Comparison of ENCODE assay signal across 8 mouse cellular contexts in the genomic region with DNA sequence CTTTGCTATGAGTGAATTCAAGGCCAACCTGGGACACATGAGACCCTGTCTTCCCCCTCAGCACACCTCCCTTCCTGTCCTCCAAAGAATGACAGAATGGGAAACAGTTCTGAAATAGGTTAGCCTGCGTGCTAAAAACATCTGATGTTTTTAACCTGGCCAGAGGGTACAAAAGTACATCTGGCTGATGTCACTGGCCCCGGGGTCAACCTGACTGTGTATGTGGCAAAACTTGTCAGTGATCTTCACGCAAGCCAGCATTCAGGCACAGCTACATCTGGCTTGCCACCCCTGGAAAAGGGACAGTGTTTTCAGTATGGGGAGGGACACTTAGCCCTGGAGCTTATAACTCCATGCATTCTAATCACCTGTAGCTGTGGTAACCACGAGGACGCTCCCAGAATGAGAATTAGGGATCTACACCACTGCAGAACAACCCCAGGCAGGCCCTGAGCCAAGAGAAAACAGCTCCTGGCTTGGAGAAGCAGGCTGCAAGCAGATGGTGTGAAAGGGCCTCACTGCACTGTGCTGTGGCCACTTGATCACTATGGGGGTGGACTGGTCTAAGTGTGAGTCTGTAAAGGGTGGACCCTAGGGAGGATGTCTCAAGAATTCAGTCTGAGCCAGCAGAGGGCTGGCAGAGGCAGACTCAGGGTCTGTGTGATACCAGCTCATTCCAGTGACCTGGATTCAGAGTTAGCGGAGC. TPM values are rescaled to one million over a fixed set of nuclear protein-coding genes. Genes with fewer than 3 reads are reported as not detected.
DNase-seq lines count a peak whose midpoint lies in the region; ATAC-seq and TF ChIP-seq lines count a peak whose summit lies in the region.

No protein-coding gene starts in this region.

- no peaks in the 10 kb centered on the region for H3K27me3 ChIP-seq in cerebellum, adult 2 months (ENCODE audit: control insufficient read depth, insufficient read depth, low read length)
- no peaks in the 10 kb centered on the region for H3K27me3 ChIP-seq in heart, embryonic 10.5 days (ENCODE audit: insufficient read depth, poor library complexity, severe bottlenecking)
- no peaks in the 10 kb centered on the region for H3K27me3 ChIP-seq in kidney, embryonic 14.5 days (ENCODE audit: control insufficient read depth, insufficient read depth, low read length)
- no peaks in the 10 kb centered on the region for H3K27me3 ChIP-seq in liver, embryonic 11.5 days (replicated peaks; ENCODE audit: control insufficient read depth, insufficient read depth, low read length)

- H3K4me1 ChIP-seq in cerebellum, adult 2 months (ENCODE audit: control insufficient read depth, insufficient read depth, low read length): peaks cover 18% of the 10 kb centered on the region
- peaks cover 42% of the 10 kb centered on the region for H3K4me1 ChIP-seq in heart, embryonic 10.5 days
- H3K4me1 ChIP-seq in kidney, embryonic 14.5 days (ENCODE audit: control insufficient read depth, insufficient read depth, low read length): peaks cover 38% of the 10 kb centered on the region
- H3K4me1 ChIP-seq in liver, embryonic 11.5 days (replicated peaks; ENCODE audit: control insufficient read depth, insufficient read depth, low read length): peaks cover 26% of the 10 kb centered on the region

- H3K9ac ChIP-seq in kidney, embryonic 14.5 days (ENCODE audit: low read depth, low read length): 0 out of 2 replicates have a peak overlapping the region, but pooled peaks have one; percentile 0
- H3K9ac ChIP-seq in liver, embryonic 11.5 days (ENCODE audit: low read depth, low read length): no peak overlapping the region

- H3K4me2 ChIP-seq in kidney, embryonic 14.5 days (replicated peaks; ENCODE audit: low read depth, low read length): no peak overlapping the region
- H3K4me2 ChIP-seq in liver, embryonic 11.5 days: no peak overlapping the region

- H3K27ac ChIP-seq in cerebellum, adult 2 months (ENCODE audit: insufficient read depth, low read length): peak overlapping the region; percentile 31; the same call in 1 of the 2 replicates
- H3K27ac ChIP-seq in heart, embryonic 10.5 days: peak overlapping the region; percentile 65
- peak overlapping the region; percentile 43; the same call in 1 of the 2 replicates for H3K27ac ChIP-seq in kidney, embryonic 14.5 days (ENCODE audit: low read depth, low read length)
- peak overlapping the region; percentile 38; the same call in 1 of the 2 replicates for H3K27ac ChIP-seq in liver, embryonic 11.5 days (ENCODE audit: low read depth, low read length)

- no peak for TF ChIP-seq CTCF in cerebellum, adult 2 months (IDR thresholded peaks at IDR 0.05; ENCODE audit: borderline replicate concordance, insufficient read depth, low read depth, low read length)

- peaks cover 41% of the 10 kb centered on the region for H3K36me3 ChIP-seq in heart, embryonic 10.5 days
- H3K36me3 ChIP-seq in kidney, embryonic 14.5 days (ENCODE audit: control insufficient read depth, insufficient read depth, low read length): peaks cover 28% of the 10 kb centered on the region
- H3K36me3 ChIP-seq in liver, embryonic 11.5 days (ENCODE audit: control insufficient read depth, insufficient read depth, low read length): peaks cover 12% of the 10 kb centered on the region

- no peak for TF ChIP-seq POLR2A in cerebellum, adult 2 months (IDR thresholded peaks at IDR 0.05; ENCODE audit: borderline replicate concordance, insufficient read depth, low read length)

- H3K9me3 ChIP-seq in heart, embryonic 10.5 days: no peaks in the 10 kb centered on the region
- H3K9me3 ChIP-seq in kidney, embryonic 14.5 days (ENCODE audit: control insufficient read depth, low read length): no peaks in the 10 kb centered on the region
- H3K9me3 ChIP-seq in liver, embryonic 11.5 days (ENCODE audit: control insufficient read depth, low read length): no peaks in the 10 kb centered on the region

- 51% methylated on average over 6 of the region's 6 CpGs for WGBS in cerebellum, adult 2 months
- 73% methylated on average over 6 of the region's 6 CpGs for WGBS in heart, embryonic 10.5 days
- 49% methylated on average over 6 of the region's 6 CpGs for WGBS in kidney, embryonic 14.5 days
- 72% methylated on average over 6 of the region's 6 CpGs for WGBS in liver, embryonic 11.5 days

- ATAC-seq in kidney, embryonic 14.5 days (ENCODE audit: low FRiP score, low TSS enrichment): peak; percentile 43
- 0 out of 2 replicates have a peak, but pooled peaks have one; percentile 27 for ATAC-seq in liver, embryonic 11.5 days (replicated peaks; ENCODE audit: low FRiP score)

- peak; percentile 54 for DNase-seq in adrenal gland, postnatal 10 days
- no peak for DNase-seq in adrenal gland, adult 8-10 months
- peak; percentile 49 to 66 for DNase-seq in cerebellum, adult 2 months
- DNase-seq in heart, embryonic 10.5 days (ENCODE audit: low spot score): no peak
- no peak for DNase-seq in liver, embryonic 11.5 days (ENCODE audit: low spot score)
- DNase-seq in right cerebral cortex, postnatal 25 days: peak; percentile 71
- no peak for DNase-seq in urinary bladder, postnatal 36 days (ENCODE audit: low spot score in 2 of 2)

- H3K4me3 ChIP-seq in cerebellum, adult 2 months (replicated peaks; ENCODE audit: insufficient read depth, low read depth, low read length): no peak overlapping the region
- H3K4me3 ChIP-seq in heart, embryonic 10.5 days: no peak overlapping the region
- H3K4me3 ChIP-seq in kidney, embryonic 14.5 days (ENCODE audit: low read length): no peak overlapping the region
- H3K4me3 ChIP-seq in liver, embryonic 11.5 days (ENCODE audit: low read depth, low read length): no peak overlapping the region

RNA-seq across cellular contexts. Expression of gene Slc6a6, which starts 35.3 kb away (rescaled TPM):
- total RNA-seq in adrenal gland, postnatal 10 days (2021): 100 to 1,000 TPM; 175 to 205 TPM
- 100 to 1,000 TPM; 468 to 562 (median 518) TPM for total RNA-seq in adrenal gland, adult 8-10 months (2022)
- polyA plus RNA-seq in cerebellum, adult 2 months (2012; rRNA removed): 73.3 and 79.3 TPM in 2 replicates
- 56.6 and 69.3 TPM in 2 replicates for polyA plus RNA-seq in heart, embryonic 10.5 days (2016; fragmentation: Nextera tagmentation; extraction: Ambion mirVana)
- polyA plus RNA-seq in kidney, embryonic 14.5 days (2014; fragmentation: Nextera tagmentation; extraction: Ambion mirVana): 51.7 and 95.1 TPM in 2 replicates
- 30.3 and 33.2 TPM in 2 replicates for polyA plus RNA-seq in liver, embryonic 11.5 days (2014; fragmentation: Nextera tagmentation; extraction: Ambion mirVana)

Comparison
In these comparisons a context has a peak if more than half of its experiments do, and no peak if none do; other contexts are left out.
1. DNase-seq: peak in adrenal gland, postnatal 10 days (single experiment), cerebellum, adult 2 months (2 of 2) and right cerebral cortex, postnatal 25 days (single experiment); none in adrenal gland, adult 8-10 months (single experiment), heart, embryonic 10.5 days (single experiment), liver, embryonic 11.5 days (single experiment) and urinary bladder, postnatal 36 days (0 of 2).
2. Peak in every context shown above with its lines, with median percentiles within 50 percentile points of each other: H3K27ac ChIP-seq.